In the genomic region with DNA sequence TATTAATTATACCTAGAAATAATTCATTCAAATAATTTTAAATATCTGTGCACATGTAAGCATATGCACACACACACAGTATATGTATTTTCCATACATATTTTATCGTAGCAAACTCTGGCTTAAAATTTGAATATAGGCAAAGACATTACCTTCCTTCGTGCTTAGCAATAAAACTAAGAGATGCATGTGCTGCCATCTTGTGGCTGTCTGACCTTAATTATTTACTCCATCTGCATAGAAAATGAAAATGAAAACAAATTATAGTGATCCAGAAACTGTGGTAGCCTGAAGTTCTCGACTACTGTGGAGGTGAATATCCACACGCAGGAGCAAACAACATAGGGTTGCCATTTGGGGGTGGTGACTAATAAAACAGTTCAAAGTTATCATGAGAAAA, we compare ENCODE assay signal across 9 mouse cellular contexts. TPM values are rescaled to one million over a fixed set of nuclear protein-coding genes. Genes with fewer than 3 reads are reported as not detected.
DNase-seq lines count a peak whose midpoint lies in the region; ATAC-seq and TF ChIP-seq lines count a peak whose summit lies in the region.
"Had no signal": no experiment of that assay in that cellular context is flagged by ENCODE, and none has a peak within 500 bp of the region (broad histone marks: within the 10 kb centered on the region; RNA-seq: fewer than 3 reads in every experiment).

No protein-coding gene starts in this region.

- no peak overlapping the region for H3K4me2 ChIP-seq in hindbrain, embryonic 12.5 days (replicated peaks)
- no peak overlapping the region for H3K4me2 ChIP-seq in forebrain, embryonic 13.5 days

- no peaks in the 10 kb centered on the region for H3K9me3 ChIP-seq in hindbrain, embryonic 10.5 days
- H3K9me3 ChIP-seq in hindbrain, embryonic 12.5 days (replicated peaks): no peaks in the 10 kb centered on the region
- H3K9me3 ChIP-seq in forebrain, embryonic 13.5 days (replicated peaks): no peaks in the 10 kb centered on the region

- TF ChIP-seq CTCF in brain, embryonic 14.5 days (IDR thresholded peaks at IDR 0.05; ENCODE audit: borderline replicate concordance, extremely low read depth, insufficient read depth, insufficient read length): no peak

- no peak for TF ChIP-seq POLR2A in brain, embryonic 14.5 days (IDR thresholded peaks at IDR 0.05; ENCODE audit: borderline replicate concordance, extremely low read depth, insufficient read depth, insufficient read length, poor library complexity, severe bottlenecking)

- no peaks in the 10 kb centered on the region for H3K36me3 ChIP-seq in hindbrain, embryonic 10.5 days
- H3K36me3 ChIP-seq in hindbrain, embryonic 12.5 days: no peaks in the 10 kb centered on the region
- no peaks in the 10 kb centered on the region for H3K36me3 ChIP-seq in forebrain, embryonic 13.5 days (ENCODE audit: poor library complexity, severe bottlenecking)

- H3K9ac ChIP-seq in hindbrain, embryonic 12.5 days: no peak overlapping the region
- no peak overlapping the region for H3K9ac ChIP-seq in forebrain, embryonic 13.5 days

- no peak overlapping the region for H3K4me3 ChIP-seq in hindbrain, embryonic 10.5 days
- H3K4me3 ChIP-seq in hindbrain, embryonic 12.5 days: no peak overlapping the region
- H3K4me3 ChIP-seq in forebrain, embryonic 13.5 days: no peak overlapping the region

- no peaks in the 10 kb centered on the region for H3K27me3 ChIP-seq in hindbrain, embryonic 10.5 days (ENCODE audit: insufficient read depth, poor library complexity, severe bottlenecking)
- H3K27me3 ChIP-seq in hindbrain, embryonic 12.5 days: no peaks in the 10 kb centered on the region
- no peaks in the 10 kb centered on the region for H3K27me3 ChIP-seq in forebrain, embryonic 13.5 days

- 61% methylated on average over 4 of the region's 4 CpGs for WGBS in hindbrain, embryonic 10.5 days
- WGBS in hindbrain, embryonic 12.5 days: 51% methylated on average over 4 of the region's 4 CpGs
- WGBS in forebrain, embryonic 13.5 days: 45% methylated on average over 4 of the region's 4 CpGs

- H3K4me1 ChIP-seq in hindbrain, embryonic 10.5 days (replicated peaks): no peaks in the 10 kb centered on the region
- no peaks in the 10 kb centered on the region for H3K4me1 ChIP-seq in hindbrain, embryonic 12.5 days
- no peaks in the 10 kb centered on the region for H3K4me1 ChIP-seq in forebrain, embryonic 13.5 days

- ATAC-seq in hindbrain, embryonic 12.5 days (ENCODE audit: low FRiP score): no peak
- ATAC-seq in forebrain, embryonic 13.5 days: peak; percentile 67; the same call in 1 of the 2 replicates
- peak; percentile 89 for ATAC-seq in megakaryocyte, adult 5-6 weeks (ENCODE audit: poor library complexity, severe bottlenecking)

- H3K27ac ChIP-seq in hindbrain, embryonic 10.5 days: no peak overlapping the region
- no peak overlapping the region for H3K27ac ChIP-seq in hindbrain, embryonic 12.5 days
- H3K27ac ChIP-seq in forebrain, embryonic 13.5 days: no peak overlapping the region

- peak; percentile 4 for DNase-seq in hindbrain, embryonic 10.5 days (ENCODE audit: low spot score)
- DNase-seq in CD4-positive helper T cell, adult 2 months (ENCODE audit: low read depth, low spot score): peak; percentile 64
- peak; percentile 83 for DNase-seq in brain, embryonic 14.5 days (ENCODE audit: low read depth)
- peak; percentile 61 for DNase-seq in kidney, postnatal 14 days
- DNase-seq in telencephalon, adult 2 months (ENCODE audit: low read depth, low spot score): peak; percentile 36

RNA-seq across cellular contexts. Expression of a gene that starts 14.6 kb away (rescaled TPM):
- polyA plus RNA-seq in hindbrain, embryonic 10.5 days (2016; fragmentation: Nextera tagmentation; extraction: Ambion mirVana): not detected in 2 replicates
- polyA plus RNA-seq in hindbrain, embryonic 12.5 days (2016; fragmentation: Nextera tagmentation; extraction: Ambion mirVana): not detected in 2 replicates
- 0.29 and 0.40 TPM in 2 replicates for polyA plus RNA-seq in brain, embryonic 14.5 days (2012; rRNA removed)
- 0.18 and 0.29 TPM in 2 replicates for polyA plus RNA-seq in forebrain, embryonic 13.5 days (2015; fragmentation: Nextera tagmentation; extraction: Ambion mirVana)
- not detected in 2 replicates for total RNA-seq in megakaryocyte, adult 5-6 weeks (2015)
- not detected in 2 replicates for total RNA-seq in megakaryocyte, adult 5-6 weeks (2017)
- polyA plus RNA-seq: testis, adult 2 months had no signal

RNA-seq across cellular contexts. Expression of a gene that starts 42.2 kb away (rescaled TPM):
- 26.8 and 35.7 TPM in 2 replicates for polyA plus RNA-seq in hindbrain, embryonic 10.5 days (2016; fragmentation: Nextera tagmentation; extraction: Ambion mirVana)
- 20.8 and 21.8 TPM in 2 replicates for polyA plus RNA-seq in hindbrain, embryonic 12.5 days (2016; fragmentation: Nextera tagmentation; extraction: Ambion mirVana)
- polyA plus RNA-seq in brain, embryonic 14.5 days (2012; rRNA removed): 5.2 and 5.3 TPM in 2 replicates
- polyA plus RNA-seq in forebrain, embryonic 13.5 days (2015; fragmentation: Nextera tagmentation; extraction: Ambion mirVana): 12.5 and 13.4 TPM in 2 replicates
- 25.7 and 35.0 TPM in 2 replicates for total RNA-seq in megakaryocyte, adult 5-6 weeks (2015)
- total RNA-seq in megakaryocyte, adult 5-6 weeks (2017): 19.8 and 19.9 TPM in 2 replicates

Comparison
In these comparisons a context has a peak if more than half of its experiments do, and no peak if none do; other contexts are left out.
1. DNase-seq: peak in every context shown above with its lines; median percentile 83 in brain, embryonic 14.5 days; 64 in CD4-positive helper T cell, adult 2 months; 61 in kidney, postnatal 14 days; 36 in telencephalon, adult 2 months; 4 in hindbrain, embryonic 10.5 days.